Mouse (Mus musculus) cerebellum, adult 8-10 months (tissue): ENCODE data around the gene Pde8b.

ENCODE experiments used
- DNase-seq: peaks from one replicate; pipeline ENCODE4 v3.0.0; 2022

Pde8b gene

GRCm38 (mm10) chr13:95249511-95250456 is at the start of gene Pde8b:
Gene Pde8b (minus strand): TSS chr13:95250336.
- DNase-seq: no peak

DNA sequence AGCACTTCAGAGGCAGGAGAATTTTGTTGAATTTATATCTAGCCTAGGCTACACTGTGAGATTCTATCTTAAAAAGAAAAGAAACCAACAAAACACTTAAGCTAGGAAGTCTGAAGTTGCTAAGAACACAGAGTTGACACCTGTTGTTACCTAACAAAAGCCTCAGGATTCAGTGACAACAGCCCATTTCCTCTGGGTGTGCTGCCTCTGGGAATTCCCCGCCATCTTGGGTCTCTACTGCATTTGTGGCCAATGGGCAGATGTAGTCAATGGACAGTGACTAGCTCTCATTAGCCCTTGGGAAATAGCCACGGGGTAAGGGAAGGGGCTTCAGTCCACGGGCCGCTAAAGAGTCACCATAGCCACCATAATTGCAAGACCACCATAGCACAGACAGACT is 41.8 kb upstream of the Pde8b start:
- no peak for DNase-seq

GRCm38 (mm10) chr13:95288027-95288426 is 37.9 kb upstream of the Pde8b start:
- DNase-seq: no peak

DNA sequence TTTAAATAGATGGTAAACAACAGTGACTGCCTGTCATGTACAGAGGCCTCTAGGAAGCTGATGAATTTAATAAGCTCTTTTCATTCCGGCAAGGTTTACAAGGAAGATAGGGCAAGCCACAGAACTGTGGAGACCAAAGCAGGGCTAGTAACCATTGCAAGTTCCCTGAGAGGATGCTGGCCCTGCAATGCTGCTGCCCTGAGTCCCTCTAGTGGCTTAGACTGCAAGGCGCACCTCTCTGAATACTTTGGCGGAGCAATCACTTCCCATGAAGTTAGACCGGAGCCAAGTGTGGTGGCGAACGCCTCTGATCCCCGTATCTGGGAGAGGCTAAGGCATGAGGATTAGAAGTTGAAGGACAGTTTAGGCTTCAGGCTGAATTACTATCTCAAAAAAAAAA is 36.9 kb upstream of the Pde8b start:
- peak; percentile 26 for DNase-seq

DNA sequence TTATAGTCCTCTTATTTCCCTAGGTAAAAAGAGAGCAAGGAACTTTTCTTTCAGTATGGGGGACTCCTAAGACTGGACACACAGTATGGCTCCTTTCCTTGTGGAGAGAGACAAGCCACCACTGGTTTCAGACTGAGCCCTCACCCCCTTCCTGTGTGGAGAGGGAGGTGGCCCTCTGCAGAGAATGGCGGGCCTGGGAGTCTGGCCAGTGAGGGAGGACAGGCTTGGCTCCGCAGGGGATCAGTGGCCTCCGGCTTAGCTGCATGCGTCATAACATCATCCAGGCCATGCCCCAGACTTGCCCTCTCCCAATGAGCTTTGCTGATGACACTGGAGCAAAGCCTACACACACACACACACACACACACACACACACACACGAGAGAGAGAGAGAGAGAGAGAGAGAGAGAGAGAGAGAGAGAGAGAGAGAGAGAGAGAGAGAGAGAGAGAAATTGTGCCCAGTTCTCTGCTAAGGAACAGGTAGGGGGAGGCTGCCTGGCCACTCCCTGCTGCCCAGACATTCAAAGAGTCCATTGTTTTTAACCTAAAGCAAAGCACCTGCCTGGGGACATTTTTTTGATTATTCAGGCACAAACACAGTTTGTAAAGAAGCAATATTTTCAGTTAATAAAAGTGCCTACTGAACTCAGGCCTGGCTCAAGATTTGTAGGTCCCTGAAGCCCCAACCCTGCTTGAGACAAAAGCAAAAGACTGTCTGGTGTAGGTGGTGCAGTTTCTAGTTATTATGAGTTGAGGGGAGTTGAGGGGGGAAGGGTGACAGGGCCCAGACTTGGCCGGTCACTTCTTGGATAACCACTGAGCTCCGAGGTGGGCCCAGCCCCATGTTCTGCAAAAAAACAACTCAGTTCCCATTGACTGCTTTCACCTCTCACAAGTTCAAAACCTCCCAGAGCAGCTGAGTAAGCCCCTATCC is 31.9 kb upstream of the Pde8b start:
- no peak for DNase-seq

- DNase-seq: no peak
Observed at GRCm38 (mm10) chr13:95278426-95279025, 28.4 kb upstream of the Pde8b start.

DNA sequence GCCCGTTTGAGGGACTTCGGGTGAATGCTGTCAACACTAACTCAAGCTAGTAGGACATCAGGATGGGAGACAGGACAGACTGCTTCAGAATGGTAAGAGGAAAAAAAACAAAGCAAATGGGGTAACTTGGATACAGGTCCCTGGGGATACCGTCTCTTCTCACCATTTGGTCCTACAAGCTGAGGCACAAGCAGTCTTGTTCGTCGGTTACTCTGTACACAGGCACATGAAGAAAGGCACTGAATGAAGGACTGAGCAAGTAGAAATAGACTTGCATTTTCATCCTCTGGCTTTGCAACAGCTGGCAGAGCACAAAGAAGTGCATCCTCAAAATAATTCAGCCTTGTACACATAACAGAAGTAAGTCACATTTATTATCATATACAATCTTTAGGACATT is 14.6 kb upstream of the Pde8b start:
- DNase-seq: no peak

GRCm38 (mm10) chr13:95260886-95261789 is 11.0 kb upstream of the Pde8b start:
- DNase-seq: no peak

DNA sequence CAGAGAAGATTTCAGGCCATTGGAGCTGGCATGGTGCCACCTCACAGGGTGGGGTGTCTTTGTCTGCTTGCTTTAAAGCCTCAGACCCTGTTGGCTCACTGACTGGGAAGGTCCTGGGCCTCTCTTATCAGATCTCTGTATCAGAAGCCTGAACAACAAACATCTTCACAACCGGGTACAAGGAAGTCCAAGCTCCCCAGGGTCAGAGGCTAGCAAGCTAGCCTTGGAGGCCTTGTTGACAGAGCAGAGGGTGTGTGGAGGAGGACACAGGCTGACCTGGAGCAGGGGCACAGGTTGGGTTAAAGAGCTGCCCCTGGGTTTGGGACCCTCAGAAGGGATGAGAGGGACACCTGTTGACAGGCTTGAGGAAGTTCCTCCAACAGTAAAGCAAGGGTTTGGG is 10.3 kb upstream of the Pde8b start:
- no peak for DNase-seq

GRCm38 (mm10) chr13:95257083-95257482 is 6.9 kb upstream of the Pde8b start:
- no peak for DNase-seq

GRCm38 (mm10) chr13:95255083-95255482 is 4.9 kb upstream of the Pde8b start:
- no peak for DNase-seq

GRCm38 (mm10) chr13:95243026-95243425 is 7.1 kb downstream of the Pde8b start:
- no peak for DNase-seq

DNA sequence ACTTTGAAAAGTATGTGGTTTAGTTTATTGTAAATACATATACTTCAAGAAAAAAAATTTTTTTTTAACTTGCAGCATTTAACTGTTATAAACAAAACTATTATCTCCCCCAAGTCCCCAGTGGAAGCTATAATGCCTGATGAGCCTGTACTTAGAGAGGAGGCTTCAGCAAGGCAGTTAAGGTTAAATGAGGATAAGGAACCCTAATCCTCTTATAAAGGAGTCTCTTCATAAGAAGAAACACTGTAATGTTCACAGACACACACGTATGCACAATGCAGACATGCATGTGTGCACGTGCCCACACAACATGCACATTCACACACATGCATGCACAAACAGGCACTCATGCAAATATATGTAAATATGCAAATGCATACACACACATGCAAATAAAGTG is 12.6 kb downstream of the Pde8b start:
- DNase-seq: no peak

DNA sequence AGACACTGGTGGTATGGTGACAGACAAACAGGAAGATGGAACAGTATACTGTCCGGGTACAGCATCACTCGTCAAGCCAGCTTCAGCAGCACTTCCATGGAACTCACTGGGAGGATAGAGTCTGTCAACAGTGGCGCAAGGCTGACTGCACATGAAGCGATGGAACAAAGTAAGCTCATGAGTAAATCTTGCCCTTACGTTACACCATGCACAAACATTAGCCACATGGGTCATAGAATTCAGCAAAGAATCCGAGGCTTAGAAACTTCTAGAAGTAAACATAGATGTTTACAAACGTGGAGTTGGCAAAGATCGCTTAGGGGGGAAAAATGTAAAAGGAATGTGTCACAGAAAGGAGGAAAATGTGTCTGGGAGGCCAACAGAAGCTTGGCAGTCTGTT is 14.9 kb downstream of the Pde8b start:
- DNase-seq: no peak

DNA sequence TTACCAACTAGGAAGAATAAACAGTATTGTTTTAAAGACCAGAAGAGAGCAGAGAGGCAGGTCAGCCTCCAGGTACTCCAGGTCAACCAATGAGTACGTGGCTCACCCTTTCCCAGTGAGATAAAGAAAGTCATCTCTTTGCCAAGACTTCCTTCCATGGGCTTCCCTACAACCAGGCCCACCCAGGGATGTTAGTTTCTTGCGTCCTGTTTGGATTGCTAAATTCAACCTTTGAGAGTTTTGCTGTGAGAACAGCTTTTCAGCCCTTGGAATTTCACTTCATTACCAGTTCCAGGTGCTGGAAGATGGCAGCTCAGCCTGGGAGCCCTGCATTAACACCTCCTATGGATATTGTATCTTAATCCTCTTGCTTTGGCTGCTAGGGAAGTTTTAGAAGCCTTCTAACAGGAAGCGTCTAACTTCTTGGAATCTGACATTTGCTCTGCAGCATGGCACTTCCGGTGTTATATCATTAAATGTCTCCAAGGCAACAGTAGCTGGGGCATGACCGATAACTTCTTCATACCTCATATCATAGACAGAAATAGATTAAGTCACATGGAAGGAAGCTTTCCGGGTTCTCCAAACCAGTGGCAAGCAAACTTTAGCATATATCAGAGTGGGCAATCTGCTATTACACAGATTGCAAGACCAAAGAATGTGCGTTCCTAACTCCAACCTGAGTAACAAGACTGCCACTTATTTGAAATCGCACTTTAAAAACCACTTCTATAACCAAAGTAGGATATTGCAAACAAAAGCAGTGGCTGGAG is 18.6 kb downstream of the Pde8b start:
- DNase-seq: no peak

GRCm38 (mm10) chr13:95230326-95230725 is 19.8 kb downstream of the Pde8b start:
- DNase-seq: no peak

DNA sequence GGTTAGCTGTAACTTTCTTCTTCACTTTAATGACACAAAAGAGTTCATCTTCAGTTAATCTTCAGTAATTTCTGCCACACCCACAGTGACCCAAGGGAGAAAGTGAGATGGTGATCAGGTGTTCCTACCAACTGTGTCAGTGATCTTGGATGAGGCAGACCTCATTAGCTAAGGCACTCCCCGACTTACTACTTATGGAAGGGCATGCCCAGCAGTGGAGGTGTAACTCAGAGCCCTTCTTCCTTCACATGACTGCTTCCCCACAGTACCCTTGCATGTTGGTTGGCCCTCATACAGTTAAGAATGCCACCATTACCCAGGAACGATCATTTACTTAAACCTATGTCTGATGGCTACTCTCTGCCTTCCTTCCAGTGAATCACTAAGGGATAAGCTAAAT is 25.6 kb downstream of the Pde8b start:
- DNase-seq: no peak

DNA sequence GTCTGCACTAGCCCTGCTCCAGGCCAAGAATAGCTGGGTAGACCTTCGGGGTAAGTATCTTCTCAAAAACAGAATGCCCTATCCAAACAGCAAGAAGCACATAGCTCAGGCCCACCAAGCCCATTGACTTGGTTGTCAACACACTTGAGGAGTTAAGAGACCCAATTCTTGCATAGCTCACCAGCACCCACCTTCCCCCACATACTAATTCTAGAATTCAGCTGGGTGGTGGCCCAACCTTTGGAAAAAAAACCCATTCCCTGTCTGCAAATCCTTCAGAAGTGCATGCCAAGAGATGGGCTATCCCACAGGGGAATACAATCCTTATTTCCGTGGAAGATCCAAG is 26.7 kb downstream of the Pde8b start:
- DNase-seq: no peak

- DNase-seq: peak; percentile 6
Observed at GRCm38 (mm10) chr13:95222569-95223426, 27.3 kb downstream of the Pde8b start.

GRCm38 (mm10) chr13:95221882-95222568 is 28.1 kb downstream of the Pde8b start:
- DNase-seq: no peak
